Mouse (Mus musculus): ENCODE measurements around the gene Exoc4. TPM values are rescaled to one million over a fixed set of nuclear protein-coding genes. Genes with fewer than 3 reads are reported as not detected.

The Exoc4 gene
- polyA plus RNA-seq (2015; fragmentation: Nextera tagmentation; extraction: Ambion mirVana): 36.7 and 42.1 TPM in 2 replicates

DNA sequence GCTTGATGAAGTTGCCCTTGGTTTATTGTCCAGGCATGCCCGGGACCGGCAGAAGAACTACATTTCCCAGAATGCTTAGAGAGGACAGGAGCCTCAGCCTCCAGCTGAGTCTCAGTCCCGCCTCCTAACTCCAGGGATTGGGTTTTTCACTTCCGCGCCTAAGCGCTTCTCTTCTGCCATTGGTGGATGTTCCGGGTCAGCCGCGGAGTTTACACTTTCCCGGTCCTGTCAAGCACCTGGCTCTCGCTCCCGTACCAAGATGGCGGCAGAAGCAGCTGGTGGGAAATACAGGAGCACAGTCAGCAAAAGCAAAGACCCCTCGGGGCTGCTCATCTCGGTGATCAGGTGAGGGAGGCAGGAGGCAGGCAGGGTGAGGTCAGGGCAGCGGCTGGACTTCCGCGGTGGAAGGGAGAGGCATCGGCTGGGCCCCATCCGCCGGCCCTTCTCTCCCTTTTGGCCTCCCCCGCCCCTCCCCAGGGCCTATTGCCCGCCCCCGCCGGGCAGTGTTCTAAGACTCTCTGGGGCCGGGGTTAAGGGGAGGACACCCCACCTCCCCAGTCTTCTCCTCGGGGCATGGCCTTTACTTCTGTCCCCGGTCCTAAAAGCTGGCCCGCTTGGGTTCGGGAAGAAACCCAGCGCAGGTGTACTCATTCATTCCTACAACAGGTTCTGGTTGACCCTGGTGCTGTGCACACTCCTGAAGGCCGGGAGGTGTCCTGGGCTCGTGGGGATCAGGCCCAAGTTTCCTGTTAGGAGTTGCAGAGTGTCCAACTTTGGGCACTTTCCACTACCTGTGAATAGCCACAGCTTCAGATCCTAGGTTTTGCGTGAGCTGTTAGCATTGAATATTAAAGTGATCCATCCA, at the start of gene Exoc4:
Gene Exoc4, plus strand, starts transcription at position 192 of the 865 bp plus-strand sequence.
- peak within 1 kb of the TSS; percentile 87 for H3K9ac ChIP-seq

DNA sequence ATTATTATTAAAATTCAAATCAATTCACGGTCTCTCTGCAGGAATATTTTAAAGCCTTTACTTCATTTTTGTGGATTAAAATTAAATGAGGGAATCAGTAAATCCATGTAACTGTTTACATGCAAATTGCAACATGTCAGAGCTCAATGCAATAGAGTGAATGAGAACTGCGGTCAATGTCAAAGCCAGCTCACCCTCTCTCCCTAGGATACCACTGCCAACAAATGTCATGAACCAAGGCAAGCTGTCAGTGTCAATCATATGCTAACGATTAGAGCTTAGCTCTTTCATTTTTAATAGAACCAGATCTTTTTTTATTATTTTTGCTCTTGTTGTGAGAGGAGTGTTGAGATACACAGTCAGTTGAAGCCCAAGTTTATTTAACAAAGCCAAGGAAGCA, 30.1 kb upstream of the Exoc4 start:
- no peaks in the 10 kb centered on the region for H3K27me3 ChIP-seq
- no peak overlapping the region for H3K9ac ChIP-seq
- H3K36me3 ChIP-seq: no peaks in the 10 kb centered on the region
- no peaks in the 10 kb centered on the region for H3K4me1 ChIP-seq
- ATAC-seq (ENCODE audit: insufficient number of reproducible peaks, insufficient read depth, low FRiP score, low TSS enrichment, low read depth): no peak
- no peaks in the 10 kb centered on the region for H3K9me3 ChIP-seq
- 81% methylated on average over 3 of the region's 3 CpGs for WGBS
- H3K4me3 ChIP-seq: no peak overlapping the region
- H3K27ac ChIP-seq: no peak overlapping the region
- no peak overlapping the region for H3K4me2 ChIP-seq

More for the DNA sequence above, at the start of gene Exoc4:
- no peak within 1 kb of the TSS for H3K27ac ChIP-seq
- H3K4me1 ChIP-seq: no peaks in the 10 kb centered on the region
- H3K36me3 ChIP-seq: no peaks in the 10 kb centered on the region
- H3K9me3 ChIP-seq: no peaks in the 10 kb centered on the region
- peak within 1 kb of the TSS; percentile 73 for H3K4me2 ChIP-seq
- peak within 1 kb of the TSS; percentile 92 for H3K4me3 ChIP-seq
- WGBS: 1% methylated on average over 34 of the region's 34 CpGs
- peak; percentile 100 for ATAC-seq (ENCODE audit: insufficient number of reproducible peaks, insufficient read depth, low FRiP score, low TSS enrichment, low read depth)
- no peaks in the 10 kb centered on the region for H3K27me3 ChIP-seq

- no peaks in the 10 kb centered on the region for H3K4me1 ChIP-seq
- ATAC-seq (ENCODE audit: insufficient number of reproducible peaks, insufficient read depth, low FRiP score, low TSS enrichment, low read depth): no peak
- 76% methylated on average over 1 of the region's 1 CpGs for WGBS
Observed at GRCm38 (mm10) chr6:33226700-33227099, 22.2 kb upstream of the Exoc4 start.

DNA sequence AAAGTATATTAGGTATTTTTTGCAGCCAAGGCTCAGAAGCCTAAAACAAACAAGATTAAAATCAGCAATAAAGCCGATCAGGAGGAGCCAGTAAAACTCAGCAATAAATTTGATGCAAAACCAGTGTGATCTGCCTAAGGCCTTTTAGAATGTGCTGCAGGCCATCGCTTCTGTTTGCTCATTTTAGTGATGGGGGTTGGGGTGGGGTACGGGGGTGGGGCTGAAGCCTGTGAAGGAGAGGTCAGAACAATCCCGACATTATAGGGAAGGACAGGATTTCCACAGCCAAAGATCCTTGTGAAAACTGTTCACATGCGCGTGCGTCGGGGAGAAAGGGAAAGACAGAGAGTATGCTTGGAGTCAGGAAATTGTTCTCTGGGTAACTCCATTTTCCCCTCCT, 21.5 kb upstream of the Exoc4 start:
- ATAC-seq (ENCODE audit: insufficient number of reproducible peaks, insufficient read depth, low FRiP score, low TSS enrichment, low read depth): no peak
- no peak overlapping the region for H3K4me3 ChIP-seq
- H3K27me3 ChIP-seq: no peaks in the 10 kb centered on the region
- H3K4me2 ChIP-seq: no peak overlapping the region
- H3K9ac ChIP-seq: no peak overlapping the region
- no peaks in the 10 kb centered on the region for H3K36me3 ChIP-seq
- 39% methylated on average over 8 of the region's 8 CpGs for WGBS
- no peak overlapping the region for H3K27ac ChIP-seq
- no peaks in the 10 kb centered on the region for H3K9me3 ChIP-seq
- H3K4me1 ChIP-seq: no peaks in the 10 kb centered on the region

More at GRCm38 (mm10) chr6:33226700-33227099, 22.2 kb upstream of the Exoc4 start:
- Histone ChIP-seq H3K4me2 (no peak overlapping the region), H3K27ac (no peak overlapping the region), H3K9ac (no peak overlapping the region), H3K27me3 (no peaks in the 10 kb centered on the region), H3K9me3 (no peaks in the 10 kb centered on the region), H3K4me3 (no peak overlapping the region), H3K36me3 (no peaks in the 10 kb centered on the region)

GRCm38 (mm10) chr6:33241250-33241649, 7.6 kb upstream of the Exoc4 start:
- Histone ChIP-seq H3K4me3 (no peak overlapping the region), H3K27ac (no peak overlapping the region), H3K9me3 (no peaks in the 10 kb centered on the region), H3K4me2 (no peak overlapping the region), H3K9ac (no peak overlapping the region), H3K36me3 (no peaks in the 10 kb centered on the region), H3K4me1 (no peaks in the 10 kb centered on the region), H3K27me3 (no peaks in the 10 kb centered on the region)
- ATAC-seq (ENCODE audit: insufficient number of reproducible peaks, insufficient read depth, low FRiP score, low TSS enrichment, low read depth): no peak

GRCm38 (mm10) chr6:33244546-33244945, 4.3 kb upstream of the Exoc4 start:
- WGBS: 80% methylated on average over 3 of the region's 3 CpGs
- Histone ChIP-seq H3K36me3 (no peaks in the 10 kb centered on the region), H3K4me3 (no peak overlapping the region), H3K27me3 (no peaks in the 10 kb centered on the region), H3K4me1 (no peaks in the 10 kb centered on the region), H3K27ac (no peak overlapping the region), H3K9me3 (no peaks in the 10 kb centered on the region), H3K4me2 (no peak overlapping the region), H3K9ac (no peak overlapping the region)
- ATAC-seq (ENCODE audit: insufficient number of reproducible peaks, insufficient read depth, low FRiP score, low TSS enrichment, low read depth): no peak

GRCm38 (mm10) chr6:33247146-33247545, 1.7 kb upstream of the Exoc4 start:
- WGBS: 83% methylated on average over 5 of the region's 5 CpGs

GRCm38 (mm10) chr6:33247576-33248355, 1.1 kb upstream of the Exoc4 start:
- no peaks in the 10 kb centered on the region for H3K27me3 ChIP-seq
- no peak for ATAC-seq (ENCODE audit: insufficient number of reproducible peaks, insufficient read depth, low FRiP score, low TSS enrichment, low read depth)
- 85% methylated on average over 23 of the region's 23 CpGs for WGBS

More at GRCm38 (mm10) chr6:33247146-33247545, 1.7 kb upstream of the Exoc4 start:
- no peaks in the 10 kb centered on the region for H3K36me3 ChIP-seq
- no peak for ATAC-seq (ENCODE audit: insufficient number of reproducible peaks, insufficient read depth, low FRiP score, low TSS enrichment, low read depth)
- no peak overlapping the region for H3K27ac ChIP-seq
- H3K4me1 ChIP-seq: no peaks in the 10 kb centered on the region
- H3K27me3 ChIP-seq: no peaks in the 10 kb centered on the region
- H3K9me3 ChIP-seq: no peaks in the 10 kb centered on the region
- H3K4me3 ChIP-seq: no peak overlapping the region
- H3K4me2 ChIP-seq: no peak overlapping the region
- no peak overlapping the region for H3K9ac ChIP-seq

DNA sequence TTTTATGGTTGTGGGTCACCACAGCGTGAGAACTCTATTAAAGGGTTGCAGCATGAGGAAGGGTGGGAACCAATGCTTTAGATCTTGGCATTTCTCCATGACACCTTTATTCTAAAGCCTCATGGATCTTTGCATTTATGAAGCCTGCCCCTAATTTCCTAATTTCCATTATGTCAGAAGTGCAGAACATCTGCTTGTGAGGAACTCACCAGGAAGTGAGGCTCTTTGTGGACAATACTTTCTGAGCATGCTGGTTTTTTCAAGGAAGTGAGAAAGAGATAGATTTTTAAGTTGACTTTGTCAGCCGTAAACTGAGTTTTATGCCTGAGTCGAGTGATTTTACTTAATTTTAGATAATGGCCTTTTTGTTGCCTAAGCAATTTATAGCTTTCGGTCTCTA, 7.8 kb downstream of the Exoc4 start:
- WGBS: 86% methylated on average over 4 of the region's 4 CpGs

More at GRCm38 (mm10) chr6:33247576-33248355, 1.1 kb upstream of the Exoc4 start:
- H3K27ac ChIP-seq: no peak overlapping the region
- no peaks in the 10 kb centered on the region for H3K4me1 ChIP-seq
- H3K4me3 ChIP-seq: no peak overlapping the region
- H3K4me2 ChIP-seq: no peak overlapping the region
- no peaks in the 10 kb centered on the region for H3K9me3 ChIP-seq
- H3K9ac ChIP-seq: no peak overlapping the region
- no peaks in the 10 kb centered on the region for H3K36me3 ChIP-seq

GRCm38 (mm10) chr6:33257076-33257789, 8.3 kb downstream of the Exoc4 start:
- H3K4me3 ChIP-seq: no peak overlapping the region
- no peak overlapping the region for H3K4me2 ChIP-seq
- 0 out of 2 replicates have a peak, but pooled peaks cover 3% of the 10 kb centered on the region for H3K4me1 ChIP-seq
- 74% methylated on average over 5 of the region's 5 CpGs for WGBS
- no peak overlapping the region for H3K27ac ChIP-seq
- no peak overlapping the region for H3K9ac ChIP-seq
- no peaks in the 10 kb centered on the region for H3K36me3 ChIP-seq
- no peak for ATAC-seq (ENCODE audit: insufficient number of reproducible peaks, insufficient read depth, low FRiP score, low TSS enrichment, low read depth)
- no peaks in the 10 kb centered on the region for H3K9me3 ChIP-seq
- H3K27me3 ChIP-seq: no peaks in the 10 kb centered on the region

More for the DNA sequence above, 7.8 kb downstream of the Exoc4 start:
- Histone ChIP-seq H3K27ac (no peak overlapping the region), H3K4me2 (no peak overlapping the region), H3K27me3 (no peaks in the 10 kb centered on the region), H3K36me3 (no peaks in the 10 kb centered on the region), H3K4me3 (no peak overlapping the region), H3K9me3 (no peaks in the 10 kb centered on the region), H3K9ac (no peak overlapping the region), H3K4me1 (0 out of 2 replicates have a peak, but pooled peaks cover under 1% of the 10 kb centered on the region)
- ATAC-seq (ENCODE audit: insufficient number of reproducible peaks, insufficient read depth, low FRiP score, low TSS enrichment, low read depth): no peak

DNA sequence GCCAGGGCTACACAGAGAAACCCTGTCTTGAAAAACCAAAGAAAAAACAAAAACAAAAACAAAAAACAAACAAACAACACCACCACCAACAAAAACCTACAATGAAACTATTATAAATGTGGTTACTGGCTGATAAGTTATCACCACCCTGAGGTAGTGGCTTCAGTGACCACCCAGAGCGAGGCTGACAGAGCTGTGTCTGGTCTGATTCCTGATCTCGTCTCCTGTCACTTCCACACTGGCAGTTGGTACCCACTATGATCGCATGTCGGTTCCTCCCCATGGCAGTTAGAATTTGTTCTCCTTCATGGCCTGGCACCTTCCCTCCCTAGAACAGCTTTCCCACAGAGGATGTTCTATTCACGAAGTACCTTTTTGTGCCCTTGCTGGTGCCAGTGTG, 11.0 kb downstream of the Exoc4 start:
- Histone ChIP-seq H3K36me3 (no peaks in the 10 kb centered on the region), H3K9me3 (no peaks in the 10 kb centered on the region), H3K4me1 (0 out of 2 replicates have a peak, but pooled peaks cover 3% of the 10 kb centered on the region), H3K9ac (no peak overlapping the region), H3K27me3 (no peaks in the 10 kb centered on the region), H3K27ac (no peak overlapping the region), H3K4me3 (no peak overlapping the region), H3K4me2 (no peak overlapping the region)
- WGBS: 83% methylated on average over 5 of the region's 5 CpGs
- no peak for ATAC-seq (ENCODE audit: insufficient number of reproducible peaks, insufficient read depth, low FRiP score, low TSS enrichment, low read depth)

Measured in embryonic facial prominence, embryonic 13.5 days (tissue).